Mouse (Mus musculus): ENCODE measurements around the gene Map3k5. TPM values are rescaled to one million over a fixed set of nuclear protein-coding genes. Genes with fewer than 3 reads are reported as not detected.
A peak's percentile ranks its signal among the peaks of the same experiment; 100 is the strongest.

The Map3k5 gene
- polyA plus RNA-seq, 1 experiment, result 0.53 TPM

- Histone ChIP-seq H3K27me3 (ENCODE audit: control insufficient read depth, insufficient read depth, insufficient read length) (peaks cover 11% of the 10 kb centered on the region), H3K4me3 (no peak overlapping the region), H3ac (ENCODE audit: control insufficient read depth, insufficient read length) (peak overlapping the region; percentile 97), H3K79me2 (ENCODE audit: control insufficient read depth, insufficient read depth) (no peaks in the 10 kb centered on the region), H3K4me2 (ENCODE audit: low read depth) (peak overlapping the region; percentile 12), H3K36me3 (ENCODE audit: control insufficient read depth, insufficient read depth) (no peaks in the 10 kb centered on the region)
- TF ChIP-seq USF1 (IDR thresholded peaks at IDR 0.05; ENCODE audit: low read depth) (no peak), REST (IDR thresholded peaks at IDR 0.05; ENCODE audit: insufficient read depth, insufficient read length) (no peak), POLR2AphosphoS2 (IDR thresholded peaks at IDR 0.05; ENCODE audit: insufficient read length, low read depth) (no peak), E2F4 (IDR thresholded peaks at IDR 0.05; ENCODE audit: insufficient read depth) (no peak)
Observed at GRCm38 (mm10) chr10:19908076-19908475, 26.2 kb upstream of the Map3k5 start.

GRCm38 (mm10) chr10:19910516-19910915, 23.8 kb upstream of the Map3k5 start:
- TF ChIP-seq USF1 (IDR thresholded peaks at IDR 0.05; ENCODE audit: low read depth) (no peak), POLR2AphosphoS2 (IDR thresholded peaks at IDR 0.05; ENCODE audit: insufficient read length, low read depth) (no peak)
- Histone ChIP-seq H3K36me3 (ENCODE audit: control insufficient read depth, insufficient read depth) (no peaks in the 10 kb centered on the region), H3K27me3 (ENCODE audit: control insufficient read depth, insufficient read depth, insufficient read length) (peaks cover 11% of the 10 kb centered on the region), H3ac (ENCODE audit: control insufficient read depth, insufficient read length) (no peak overlapping the region), H3K4me3 (no peak overlapping the region), H3K4me2 (ENCODE audit: low read depth) (no peak overlapping the region), H3K79me2 (ENCODE audit: control insufficient read depth, insufficient read depth) (no peaks in the 10 kb centered on the region)

GRCm38 (mm10) chr10:19911583-19911982, 22.7 kb upstream of the Map3k5 start:
- TF ChIP-seq POLR2A (IDR thresholded peaks at IDR 0.05; ENCODE audit: insufficient read length, low read depth), result no peak
- TF ChIP-seq USF1 (IDR thresholded peaks at IDR 0.05; ENCODE audit: low read depth), result no peak
- TF ChIP-seq CEBPB (IDR thresholded peaks at IDR 0.05; ENCODE audit: insufficient read depth, poor library complexity, severe bottlenecking), result no peak
- no peak for TF ChIP-seq POLR2AphosphoS2 (IDR thresholded peaks at IDR 0.05; ENCODE audit: insufficient read length, low read depth)
- no peak for TF ChIP-seq E2F4 (IDR thresholded peaks at IDR 0.05; ENCODE audit: insufficient read depth)
- TF ChIP-seq MAX (IDR thresholded peaks at IDR 0.05; ENCODE audit: low read depth), result no peak
- no peak for TF ChIP-seq TCF12 (IDR thresholded peaks at IDR 0.05; ENCODE audit: insufficient read depth, poor library complexity, severe bottlenecking)
- no peak for TF ChIP-seq MYOD1 (IDR thresholded peaks at IDR 0.05; ENCODE audit: control insufficient read depth in 1 of 3, insufficient read length in 2 of 3, low read depth in 2 of 3)
- TF ChIP-seq TCF3 (IDR thresholded peaks at IDR 0.05; ENCODE audit: insufficient read length, low read depth), result no peak
- no peak for TF ChIP-seq SRF (IDR thresholded peaks at IDR 0.05; ENCODE audit: control insufficient read depth, insufficient read length, low read depth)
- TF ChIP-seq MYOG (IDR thresholded peaks at IDR 0.05; ENCODE audit: control insufficient read depth in 1 of 3, insufficient read depth in 1 of 3, insufficient read length in 2 of 3, low read depth in 2 of 3), result no peak
- no peak for TF ChIP-seq REST (IDR thresholded peaks at IDR 0.05; ENCODE audit: insufficient read depth, insufficient read length)
- Histone ChIP-seq H3K79me2 (ENCODE audit: control insufficient read depth, insufficient read depth) (no peaks in the 10 kb centered on the region), H3K4me3 (no peak overlapping the region), H3K27me3 (ENCODE audit: control insufficient read depth, insufficient read depth, insufficient read length) (peaks cover 11% of the 10 kb centered on the region), H3K4me2 (ENCODE audit: low read depth) (no peak overlapping the region), H3ac (ENCODE audit: control insufficient read depth, insufficient read length) (no peak overlapping the region), H3K36me3 (ENCODE audit: control insufficient read depth, insufficient read depth) (no peaks in the 10 kb centered on the region)

GRCm38 (mm10) chr10:19913806-19914205, 20.5 kb upstream of the Map3k5 start:
- TF ChIP-seq USF1 (IDR thresholded peaks at IDR 0.05; ENCODE audit: low read depth), result no peak
- no peak for TF ChIP-seq TCF12 (IDR thresholded peaks at IDR 0.05; ENCODE audit: insufficient read depth, poor library complexity, severe bottlenecking)
- no peak for TF ChIP-seq TCF3 (IDR thresholded peaks at IDR 0.05; ENCODE audit: insufficient read length, low read depth)
- TF ChIP-seq MYOG (IDR thresholded peaks at IDR 0.05; ENCODE audit: control insufficient read depth in 1 of 3, insufficient read depth in 1 of 3, insufficient read length in 2 of 3, low read depth in 2 of 3), result no peak
- TF ChIP-seq POLR2AphosphoS2 (IDR thresholded peaks at IDR 0.05; ENCODE audit: insufficient read length, low read depth), result no peak
- TF ChIP-seq MYOD1 (IDR thresholded peaks at IDR 0.05; ENCODE audit: control insufficient read depth in 1 of 3, insufficient read length in 2 of 3, low read depth in 2 of 3), result no peak
- TF ChIP-seq SRF (IDR thresholded peaks at IDR 0.05; ENCODE audit: control insufficient read depth, insufficient read length, low read depth), result no peak
- TF ChIP-seq REST (IDR thresholded peaks at IDR 0.05; ENCODE audit: insufficient read depth, insufficient read length), result no peak
- TF ChIP-seq CEBPB (IDR thresholded peaks at IDR 0.05; ENCODE audit: insufficient read depth, poor library complexity, severe bottlenecking), result no peak
- no peak for TF ChIP-seq E2F4 (IDR thresholded peaks at IDR 0.05; ENCODE audit: insufficient read depth)

GRCm38 (mm10) chr10:19915301-19915700, 19.0 kb upstream of the Map3k5 start:
- H3K27me3 ChIP-seq (ENCODE audit: control insufficient read depth, insufficient read depth, insufficient read length), result peaks cover 5% of the 10 kb centered on the region
- H3ac ChIP-seq (ENCODE audit: control insufficient read depth, insufficient read length), result no peak overlapping the region
- H3K79me2 ChIP-seq (ENCODE audit: control insufficient read depth, insufficient read depth), result no peaks in the 10 kb centered on the region
- TF ChIP-seq SRF (IDR thresholded peaks at IDR 0.05; ENCODE audit: control insufficient read depth, insufficient read length, low read depth) (no peak), MYOD1 (IDR thresholded peaks at IDR 0.05; ENCODE audit: control insufficient read depth in 1 of 3, insufficient read length in 2 of 3, low read depth in 2 of 3) (no peak), TCF12 (IDR thresholded peaks at IDR 0.05; ENCODE audit: insufficient read depth, poor library complexity, severe bottlenecking) (no peak), REST (IDR thresholded peaks at IDR 0.05; ENCODE audit: insufficient read depth, insufficient read length) (no peak), MAX (IDR thresholded peaks at IDR 0.05; ENCODE audit: low read depth) (no peak), MYOG (IDR thresholded peaks at IDR 0.05; ENCODE audit: control insufficient read depth in 1 of 3, insufficient read depth in 1 of 3, insufficient read length in 2 of 3, low read depth in 2 of 3) (no peak), POLR2AphosphoS2 (IDR thresholded peaks at IDR 0.05; ENCODE audit: insufficient read length, low read depth) (no peak), POLR2A (IDR thresholded peaks at IDR 0.05; ENCODE audit: insufficient read length, low read depth) (no peak), E2F4 (IDR thresholded peaks at IDR 0.05; ENCODE audit: insufficient read depth) (no peak), CEBPB (IDR thresholded peaks at IDR 0.05; ENCODE audit: insufficient read depth, poor library complexity, severe bottlenecking) (no peak), USF1 (IDR thresholded peaks at IDR 0.05; ENCODE audit: low read depth) (no peak), TCF3 (IDR thresholded peaks at IDR 0.05; ENCODE audit: insufficient read length, low read depth) (no peak)
- H3K36me3 ChIP-seq (ENCODE audit: control insufficient read depth, insufficient read depth), result no peaks in the 10 kb centered on the region
- no peak overlapping the region for H3K4me3 ChIP-seq
- no peak overlapping the region for H3K4me2 ChIP-seq (ENCODE audit: low read depth)

More at GRCm38 (mm10) chr10:19913806-19914205, 20.5 kb upstream of the Map3k5 start:
- Histone ChIP-seq H3K79me2 (ENCODE audit: control insufficient read depth, insufficient read depth) (no peaks in the 10 kb centered on the region), H3K36me3 (ENCODE audit: control insufficient read depth, insufficient read depth) (no peaks in the 10 kb centered on the region), H3K27me3 (ENCODE audit: control insufficient read depth, insufficient read depth, insufficient read length) (peaks cover 11% of the 10 kb centered on the region), H3ac (ENCODE audit: control insufficient read depth, insufficient read length) (no peak overlapping the region), H3K4me3 (no peak overlapping the region), H3K4me2 (ENCODE audit: low read depth) (no peak overlapping the region)
